Mouse (Mus musculus) urinary bladder, postnatal 25 days (tissue): Measurements from ENCODE around the gene Paqr3.

Experiments
- DNase-seq: peaks from one replicate; pipeline ENCODE4 v3.0.0; 2022; ENCODE audit warnings: low spot score

The Paqr3 gene

DNA sequence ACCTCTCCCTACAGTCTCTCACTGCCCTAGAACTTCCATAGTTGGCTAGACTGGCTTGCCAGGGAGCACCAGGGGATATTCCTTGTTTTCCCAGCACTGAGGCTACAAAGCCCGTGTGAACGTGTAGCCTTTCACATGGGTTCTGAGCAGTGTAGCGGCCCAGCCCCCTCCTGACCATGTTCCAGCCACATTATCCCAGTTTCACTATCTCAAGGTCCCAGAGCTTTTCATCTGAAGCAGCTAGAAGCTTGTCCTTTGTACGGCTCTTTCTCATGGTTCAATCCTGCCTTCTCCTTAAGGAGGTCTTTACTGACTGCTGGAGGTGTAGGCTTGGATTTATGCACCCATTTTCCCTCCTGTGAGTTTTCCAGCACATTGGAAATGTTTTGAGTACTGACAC, 26.9 kb downstream of the Paqr3 start:
- no peak for DNase-seq

DNA sequence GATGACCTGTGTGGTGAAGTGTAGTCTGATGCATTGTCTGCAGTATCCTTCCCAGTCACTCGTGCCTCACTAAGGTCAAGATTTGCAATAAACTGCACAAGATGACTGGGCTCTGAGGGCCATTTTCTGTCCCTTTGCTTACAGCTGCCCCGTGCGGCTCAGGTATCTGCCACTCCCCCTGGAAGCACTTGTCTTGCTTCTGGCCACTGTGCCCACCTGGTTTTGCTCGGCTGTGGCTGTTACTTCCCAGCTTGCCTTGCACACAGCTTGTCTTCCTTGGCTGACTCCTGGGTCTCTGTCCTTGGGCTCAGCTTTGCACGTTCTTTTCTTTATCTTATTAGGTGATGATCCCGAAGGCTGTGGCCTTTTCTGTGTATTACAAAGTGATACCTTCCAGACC, 27.7 kb downstream of the Paqr3 start:
- DNase-seq = no peak

DNA sequence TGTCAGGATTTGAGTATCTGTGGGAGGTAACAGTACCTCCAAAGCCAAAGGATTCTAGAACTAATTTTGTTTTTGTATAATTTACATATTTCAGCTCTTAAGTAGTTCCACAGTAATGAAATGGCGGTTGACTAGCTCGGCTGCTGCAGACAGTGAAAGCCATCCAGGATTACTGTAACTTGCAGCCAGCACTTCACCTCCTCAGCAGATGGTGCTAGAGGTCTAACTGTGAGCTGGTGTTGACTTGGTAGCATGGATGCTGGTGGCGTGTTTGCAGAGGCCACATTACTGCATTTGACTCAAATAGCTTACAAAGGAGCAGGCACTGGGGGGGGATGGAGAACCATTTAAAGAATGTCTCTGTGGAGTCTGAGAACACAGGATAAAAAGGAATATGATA, 29.9 kb downstream of the Paqr3 start:
- no peak for DNase-seq

DNA sequence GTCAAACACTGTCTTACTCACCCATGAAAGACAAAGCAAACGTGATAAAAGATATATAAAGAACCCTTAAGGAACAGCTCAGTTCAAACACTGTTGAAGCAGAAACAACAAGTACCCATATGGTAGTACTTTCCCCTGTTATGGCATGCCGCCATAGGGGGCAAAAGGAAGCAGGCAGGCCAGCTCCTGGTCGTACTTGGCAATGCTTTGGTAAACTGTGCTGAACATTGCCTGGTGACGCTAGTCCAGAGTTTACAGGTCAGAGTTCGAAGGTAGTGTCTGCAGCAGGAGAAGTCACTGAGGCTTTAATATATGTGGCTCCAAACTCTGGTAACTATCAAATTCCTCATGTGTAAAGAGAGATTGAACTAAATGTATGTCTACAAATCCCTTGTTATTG, 32.8 kb downstream of the Paqr3 start:
- no peak for DNase-seq

DNA sequence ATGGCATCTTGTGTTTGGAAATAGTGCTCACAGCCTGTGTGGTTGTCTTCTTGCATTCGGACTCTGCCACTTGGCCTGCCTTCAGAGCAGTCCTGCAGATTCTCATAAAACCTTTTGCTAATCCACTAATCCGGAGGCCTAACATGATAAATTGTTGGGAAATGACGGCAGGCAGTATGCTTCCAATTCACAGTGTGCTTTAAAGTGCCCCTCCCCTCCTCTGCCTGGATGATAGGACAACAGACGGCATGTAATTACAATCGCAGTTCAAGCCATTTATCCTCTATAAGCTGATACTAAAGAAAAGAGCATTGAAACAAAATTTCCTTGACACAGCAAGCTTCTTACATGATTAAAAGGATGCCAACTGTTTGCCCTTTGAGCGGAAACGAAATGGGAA, 33.7 kb downstream of the Paqr3 start:
- DNase-seq = no peak

DNA sequence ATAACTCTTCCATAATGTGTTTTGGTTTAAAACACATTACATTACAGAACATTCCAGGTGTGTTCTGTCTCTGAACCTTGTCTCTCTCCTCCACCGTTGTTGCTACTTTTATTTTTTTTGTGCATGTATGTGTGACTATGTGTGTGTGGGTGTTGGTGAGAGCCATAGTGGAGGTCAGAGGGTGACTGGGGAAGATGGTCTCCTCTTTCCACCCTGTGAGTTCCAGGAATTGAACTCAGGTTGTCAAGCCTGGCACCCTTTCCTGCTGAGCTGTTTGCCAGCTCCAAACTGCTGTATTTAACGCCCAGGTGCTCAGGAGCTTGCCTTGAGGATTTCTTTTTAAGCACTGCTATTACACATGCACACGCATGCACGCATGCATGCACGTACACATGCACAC, 35.2 kb downstream of the Paqr3 start:
- no peak for DNase-seq

DNA sequence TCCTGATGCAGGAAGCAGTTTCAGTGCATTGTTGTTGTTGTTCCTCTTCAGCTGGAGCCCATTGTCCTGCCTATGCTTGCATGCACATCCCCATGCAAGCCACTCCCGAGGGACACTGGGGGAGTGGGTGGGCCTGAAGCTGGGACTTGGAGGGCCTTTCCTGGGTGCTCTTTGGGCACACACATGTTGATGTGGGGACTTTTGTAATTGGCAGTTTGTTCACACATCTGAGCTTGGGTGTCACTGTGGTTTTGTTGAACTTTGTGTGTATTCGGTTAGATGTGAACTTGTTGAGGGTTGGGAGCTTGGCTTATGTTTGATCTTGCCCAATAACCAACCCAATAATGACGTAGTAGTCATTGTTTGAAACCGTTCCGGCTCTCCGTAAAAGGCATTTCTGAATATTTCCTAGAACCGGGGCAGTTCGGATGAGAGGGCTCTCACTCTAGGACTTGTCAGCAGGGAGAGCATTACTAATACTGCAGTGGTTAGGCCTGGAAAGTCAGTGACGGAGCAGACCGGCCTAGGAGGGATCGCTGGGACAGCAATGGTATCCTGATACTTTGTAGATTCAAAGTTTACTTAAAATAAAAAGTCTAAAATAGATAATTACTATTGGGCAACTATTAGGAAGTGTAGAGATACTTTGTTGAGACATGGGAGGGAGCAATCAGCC, 35.8 kb downstream of the Paqr3 start:
- no peak for DNase-seq

DNA sequence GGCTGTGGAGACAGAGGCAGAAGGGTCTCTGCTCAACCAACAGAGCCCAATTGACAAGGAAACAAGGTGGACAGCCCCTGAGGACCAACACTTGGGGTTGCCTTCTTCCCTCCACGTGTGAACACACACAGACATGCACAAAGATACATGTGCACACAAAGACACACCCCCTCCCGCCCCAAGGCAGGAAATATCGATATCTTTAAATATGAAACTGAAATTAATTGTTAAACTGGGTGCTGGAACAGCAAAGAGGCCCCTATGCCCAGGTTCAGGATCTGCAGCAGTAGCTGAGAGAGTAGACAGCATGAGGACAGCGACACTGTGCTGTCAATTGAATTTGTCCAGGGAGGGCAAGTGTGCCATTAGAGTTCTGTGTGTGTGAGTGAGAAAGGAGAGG, 45.6 kb downstream of the Paqr3 start:
- no peak for DNase-seq

DNA sequence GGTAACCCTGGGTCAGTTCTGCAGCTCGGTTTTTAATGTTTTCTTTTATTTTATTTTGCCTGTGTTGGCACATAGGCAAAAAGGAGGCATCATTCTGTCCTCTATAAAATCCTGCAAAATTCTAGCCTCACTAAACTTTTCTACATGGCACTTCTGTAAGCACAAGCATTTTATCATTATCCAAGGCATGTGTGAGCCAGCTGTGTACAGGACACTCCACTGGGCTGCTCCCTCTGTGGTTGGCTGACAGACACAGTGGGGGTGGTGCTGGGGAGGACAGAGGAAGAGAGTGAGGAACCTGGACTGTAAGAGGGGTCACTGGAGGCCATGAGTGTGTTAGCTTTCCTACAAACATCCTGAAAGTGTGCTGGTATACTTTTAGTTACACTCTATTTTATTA, 49.4 kb downstream of the Paqr3 start:
- DNase-seq = no peak

DNA sequence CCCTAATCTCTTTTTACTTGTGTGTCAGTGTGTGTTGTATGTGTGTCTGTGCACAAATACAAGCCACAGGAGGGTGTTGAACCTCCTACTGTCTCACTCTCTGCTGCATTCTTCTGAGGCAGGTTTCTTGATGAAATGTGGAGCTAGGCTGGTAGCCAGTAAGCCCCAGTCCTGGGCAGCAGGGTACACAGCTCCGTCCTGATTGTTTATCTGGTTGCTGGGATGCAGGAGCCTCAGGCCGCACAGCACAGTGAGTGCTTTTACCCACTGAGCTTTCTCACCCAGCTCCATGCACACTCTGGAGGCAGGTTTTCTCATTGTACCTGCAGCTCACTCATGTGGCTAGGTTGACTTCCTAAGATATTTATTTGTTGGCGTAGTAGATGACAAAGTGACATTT, 50.5 kb downstream of the Paqr3 start:
- DNase-seq = no peak

DNA sequence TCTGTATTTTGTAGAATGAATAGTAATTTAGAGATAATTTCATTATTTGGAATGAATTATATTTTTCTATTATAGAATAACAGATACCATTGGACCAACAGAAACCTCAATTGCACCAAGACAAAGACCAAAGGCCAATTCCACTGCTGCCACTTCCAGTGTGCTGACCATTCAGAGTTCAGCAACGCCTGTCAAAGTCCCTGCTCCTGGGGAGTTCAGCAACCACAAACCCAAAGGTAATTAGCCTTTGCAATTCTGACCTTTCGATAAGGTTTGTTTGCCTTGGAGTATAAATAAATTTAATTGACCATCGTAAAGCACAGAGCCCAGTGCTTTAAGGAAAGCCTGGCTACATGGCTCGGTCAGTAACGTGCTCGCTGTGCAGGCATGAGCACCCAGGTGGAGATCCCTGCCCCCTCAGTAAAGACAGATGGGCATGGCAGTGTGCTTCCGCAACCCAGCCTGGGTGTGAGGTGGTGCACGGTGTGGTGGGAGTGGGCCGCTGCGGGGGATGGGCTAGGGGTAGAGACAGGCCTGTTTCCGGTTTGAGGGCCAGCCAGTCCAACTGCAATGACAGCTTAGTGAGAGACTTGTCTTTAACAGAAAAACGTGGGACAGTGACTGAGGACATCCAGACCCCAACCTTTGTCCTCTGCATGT, 54.5 kb downstream of the Paqr3 start:
- no peak for DNase-seq

DNA sequence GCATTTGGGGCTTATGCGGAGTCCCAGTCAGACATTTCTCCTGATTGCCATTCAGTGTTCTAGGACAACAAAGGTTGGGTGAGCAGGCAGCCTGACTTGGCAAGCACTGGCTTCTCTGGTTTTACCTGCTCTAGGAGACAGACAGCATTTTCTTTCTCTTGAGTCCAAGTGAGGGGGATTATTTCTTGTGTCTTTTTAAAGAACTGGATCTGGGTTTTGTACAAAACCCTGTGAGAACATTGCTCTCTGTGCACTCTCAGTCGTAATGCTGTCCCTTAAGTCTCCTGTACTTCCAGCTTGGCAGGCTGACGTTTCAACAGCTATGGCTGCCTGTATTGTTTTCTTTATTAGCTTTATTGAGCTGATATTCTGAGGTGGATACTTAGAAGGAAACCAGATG, 55.0 kb downstream of the Paqr3 start:
- no peak for DNase-seq

DNA sequence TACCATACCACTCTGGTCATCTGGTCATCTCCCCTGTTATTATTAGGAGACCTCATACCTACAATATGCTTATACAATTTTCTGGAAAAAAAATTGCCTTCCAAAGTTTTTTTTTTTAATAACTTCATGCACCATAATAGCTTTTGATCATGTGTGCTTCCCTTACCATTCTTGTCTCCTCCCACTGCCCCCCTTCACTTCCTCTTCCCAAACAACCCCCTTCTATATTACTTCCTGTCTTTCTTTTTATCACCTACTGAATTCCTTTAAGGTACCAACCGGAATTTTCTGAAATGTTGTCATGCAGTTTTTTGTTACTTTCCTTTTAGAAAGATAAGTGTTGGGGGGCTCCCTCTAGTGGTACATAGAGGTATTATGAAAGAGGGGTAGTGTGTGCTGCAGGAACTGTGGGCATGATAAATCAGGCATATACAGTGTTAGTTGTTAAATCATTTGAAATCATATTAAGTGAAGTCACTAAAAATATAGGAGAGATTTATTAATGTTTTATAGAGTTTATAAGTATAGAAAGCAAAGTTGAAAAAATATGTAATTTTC, 55.8 kb downstream of the Paqr3 start:
- DNase-seq = peak; percentile 18

DNA sequence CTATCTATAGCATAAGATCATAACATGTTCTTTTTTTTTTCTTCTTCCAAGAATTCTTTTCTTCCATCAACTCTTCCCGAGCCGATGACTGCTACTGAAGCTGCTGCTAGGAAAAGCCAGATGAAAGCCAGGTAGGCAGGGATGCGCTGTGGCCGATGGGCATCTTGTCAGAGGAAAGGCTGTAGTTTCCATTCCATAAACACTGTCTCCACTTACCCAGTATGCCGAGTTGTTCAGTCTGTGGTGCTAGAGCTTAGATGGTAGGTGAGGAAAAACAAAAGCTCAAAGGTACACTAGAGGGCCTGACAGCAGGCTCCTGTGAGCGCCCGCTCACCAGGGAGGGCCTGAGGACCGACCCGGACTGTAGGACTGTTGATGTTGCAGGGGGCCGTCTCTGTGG, 56.6 kb downstream of the Paqr3 start:
- DNase-seq = no peak

DNA sequence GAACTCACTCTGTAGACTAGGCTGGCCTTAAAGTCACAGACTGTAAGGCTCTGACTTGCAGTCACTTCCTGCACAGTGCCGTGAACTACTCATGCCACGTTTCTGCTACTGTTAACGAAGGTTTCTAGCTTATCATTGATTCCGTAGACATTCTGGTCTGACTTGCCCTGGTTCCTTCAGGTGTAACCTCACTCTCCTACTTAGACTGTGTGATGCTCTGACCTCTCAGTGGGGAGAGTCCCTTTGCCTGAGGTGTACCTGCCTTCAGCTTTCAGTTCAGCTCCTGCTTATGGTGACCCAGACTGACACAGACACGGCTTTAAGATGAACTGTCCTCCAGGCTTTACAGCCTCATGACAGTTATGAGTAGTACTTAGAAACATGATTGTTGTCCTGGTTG, 57.2 kb downstream of the Paqr3 start:
- no peak for DNase-seq

DNA sequence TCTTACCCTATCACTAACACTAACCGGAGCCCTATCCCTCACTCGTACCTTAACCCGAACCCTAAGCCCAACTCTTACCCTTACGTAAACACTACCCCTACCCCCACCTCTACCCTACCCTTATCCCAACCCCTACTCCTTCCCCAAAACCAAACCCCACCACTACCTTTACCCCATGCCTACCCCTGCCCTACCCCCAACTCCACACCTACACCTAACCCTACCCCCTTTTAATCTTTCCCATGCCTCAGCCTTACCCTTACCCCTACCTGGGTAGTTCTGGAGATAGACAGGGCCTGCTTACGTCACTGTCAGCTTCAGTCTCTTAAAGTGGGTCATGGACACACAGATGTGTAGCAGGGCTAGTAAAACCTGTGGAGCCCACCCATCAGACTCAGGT, 62.5 kb downstream of the Paqr3 start:
- no peak for DNase-seq

DNA sequence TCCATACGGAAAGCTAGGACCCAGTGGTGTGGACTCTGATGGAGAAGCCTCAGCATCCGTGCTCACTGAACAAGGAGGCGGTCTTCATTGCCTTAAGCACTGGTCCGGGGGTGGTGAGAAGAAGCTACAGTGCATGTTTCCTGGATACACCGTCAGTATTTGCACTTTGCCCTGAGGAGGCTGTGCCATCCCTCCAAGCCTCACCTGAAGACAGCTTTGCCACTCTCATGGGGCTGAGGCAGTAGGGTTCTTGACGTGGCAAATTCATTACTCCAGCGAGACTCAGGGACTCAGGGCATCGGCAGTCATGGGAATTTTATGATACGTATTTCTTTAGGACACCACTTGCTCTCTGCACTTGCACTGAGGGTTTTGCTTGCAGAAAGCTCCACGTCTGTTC, 64.7 kb downstream of the Paqr3 start:
- DNase-seq = no peak

DNA sequence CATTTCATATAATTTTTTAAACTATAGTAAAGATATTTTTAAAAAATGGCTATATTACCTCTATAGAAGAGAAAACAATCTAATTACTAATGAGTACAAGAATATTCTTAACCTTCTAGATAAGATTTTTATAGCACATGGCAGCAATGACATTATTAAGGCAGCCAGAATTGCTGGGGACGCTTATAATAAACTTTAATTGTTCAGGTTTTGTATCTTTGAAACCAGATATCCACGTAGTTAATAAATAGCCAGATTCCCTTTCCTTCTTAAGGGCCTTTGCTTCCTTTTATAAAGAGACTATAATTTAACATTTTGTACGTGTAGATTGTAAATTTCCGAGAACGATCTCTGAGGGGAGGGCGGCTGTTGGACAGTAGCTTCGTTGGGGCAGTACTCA, 66.1 kb downstream of the Paqr3 start:
- DNase-seq = no peak
